Mouse (Mus musculus): ENCODE data around the gene Tor1aip2. TPM values are rescaled to one million over a fixed set of nuclear protein-coding genes. Genes with fewer than 3 reads are reported as not detected.

Gene Tor1aip2
- total RNA-seq, 2 experiments from 2014 or later = 39.4 to 42.6 TPM

GRCm38 (mm10) chr1:156041451-156042241 lies 6.4 kb downstream of the Tor1aip2 start:
- no peak for DNase-seq

GRCm38 (mm10) chr1:156042481-156042880 lies 7.3 kb downstream of the Tor1aip2 start:
- DNase-seq = no peak

GRCm38 (mm10) chr1:156043027-156043426 lies 7.8 kb downstream of the Tor1aip2 start:
- DNase-seq = peak; percentile 50 to 69

- no peak for DNase-seq
Measured at GRCm38 (mm10) chr1:156044211-156044611, 9.0 kb downstream of the Tor1aip2 start.

- peak in 1 of 2 experiments; percentile 30 for DNase-seq
Measured at GRCm38 (mm10) chr1:156046688-156047087, 11.5 kb downstream of the Tor1aip2 start.

- DNase-seq = no peak
Measured at GRCm38 (mm10) chr1:156058207-156058606, 23.0 kb downstream of the Tor1aip2 start.

GRCm38 (mm10) chr1:156062193-156062592 lies 27.0 kb downstream of the Tor1aip2 start:
- no peak for DNase-seq

- DNase-seq = no peak
Measured at GRCm38 (mm10) chr1:156066133-156066532, 30.9 kb downstream of the Tor1aip2 start.

GRCm38 (mm10) chr1:156070106-156070505 lies 34.9 kb downstream of the Tor1aip2 start:
- DNase-seq = no peak

GRCm38 (mm10) chr1:156073169-156073821 lies 38.1 kb downstream of the Tor1aip2 start:
- no peak for DNase-seq

- DNase-seq = peak in 1 of 2 experiments; percentile 12
Measured at GRCm38 (mm10) chr1:156074575-156074974, 39.4 kb downstream of the Tor1aip2 start.

- no peak for DNase-seq
Measured at GRCm38 (mm10) chr1:156076474-156076873, 41.3 kb downstream of the Tor1aip2 start.

- no peak for DNase-seq
Measured at GRCm38 (mm10) chr1:156077655-156078054, 42.5 kb downstream of the Tor1aip2 start.

GRCm38 (mm10) chr1:156084603-156085002 lies 49.4 kb downstream of the Tor1aip2 start:
- DNase-seq = no peak

- DNase-seq = peak; percentile 18 to 59
Measured at GRCm38 (mm10) chr1:156085770-156086169, 50.6 kb downstream of the Tor1aip2 start.

GRCm38 (mm10) chr1:156087586-156087985 lies 52.4 kb downstream of the Tor1aip2 start:
- no peak for DNase-seq

- DNase-seq = no peak
Measured at GRCm38 (mm10) chr1:156089561-156089960, 54.4 kb downstream of the Tor1aip2 start.

- no peak for DNase-seq
Measured at GRCm38 (mm10) chr1:156090042-156090441, 54.8 kb downstream of the Tor1aip2 start.

- DNase-seq = no peak
Measured at GRCm38 (mm10) chr1:156091811-156092210, 56.6 kb downstream of the Tor1aip2 start.

GRCm38 (mm10) chr1:156103763-156104162 lies 68.6 kb downstream of the Tor1aip2 start:
- no peak for DNase-seq

- DNase-seq = no peak
Measured at GRCm38 (mm10) chr1:156105381-156105780, 70.2 kb downstream of the Tor1aip2 start.

- no peak for DNase-seq
Measured at GRCm38 (mm10) chr1:156107424-156107823, 72.2 kb downstream of the Tor1aip2 start.

- DNase-seq = no peak
Measured at GRCm38 (mm10) chr1:156108400-156108799, 73.2 kb downstream of the Tor1aip2 start.

- no peak for DNase-seq
Measured at GRCm38 (mm10) chr1:156111090-156111489, 75.9 kb downstream of the Tor1aip2 start.
